Mouse (Mus musculus) ovary, postnatal 36 days (tissue): ENCODE results near the gene Myo6.
A peak's percentile ranks its signal among the peaks of the same experiment; 100 is the strongest.
"Not testable (repeated sequence)": the region's sequence is repeated elsewhere in the genome, so short reads cannot be mapped to it uniquely, and the experiment has no call there.

Experiments
- DNase-seq: peaks from one replicate; pipeline ENCODE4 v3.0.0; 2022; ENCODE audit warnings: low spot score, mixed read lengths

Gene Myo6

DNA sequence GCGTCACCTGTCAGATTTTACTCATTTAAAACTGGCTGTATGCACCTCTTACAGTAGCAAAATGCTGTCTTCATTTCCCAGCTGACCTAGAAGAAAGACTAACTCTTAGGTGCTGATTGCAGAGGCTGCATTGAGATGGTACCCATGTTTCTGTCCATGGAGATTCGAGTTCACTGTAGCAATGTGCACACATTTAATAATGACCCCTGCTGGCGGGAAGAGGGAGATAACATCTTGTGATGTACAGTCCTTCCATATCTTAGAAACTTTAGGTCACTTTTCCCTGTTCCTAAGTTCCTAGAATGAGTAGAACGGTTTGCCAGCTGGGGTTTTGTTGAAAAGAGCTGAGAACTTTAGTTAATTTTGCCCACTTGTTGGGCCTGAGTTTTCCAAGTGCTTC, 138.7 kb downstream of the Myo6 start:
- no peak for DNase-seq

DNA sequence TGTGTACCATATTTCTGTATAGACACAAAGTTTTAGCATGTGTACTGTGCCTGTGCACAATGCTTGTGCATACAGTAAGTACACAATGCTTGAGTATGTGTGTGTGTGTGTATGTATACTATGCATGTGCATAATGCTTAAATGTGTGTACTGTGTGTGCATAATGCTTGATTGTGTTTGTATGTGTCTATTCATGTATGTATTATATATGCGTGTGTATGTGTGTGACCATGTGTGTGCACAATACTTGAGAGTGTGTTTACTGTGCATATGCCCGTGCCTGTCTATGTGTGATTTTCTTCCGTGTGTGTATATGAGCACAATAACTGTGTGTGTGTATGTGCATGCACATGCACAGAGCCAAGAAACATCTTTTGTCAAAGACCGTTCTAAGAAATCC, 141.6 kb downstream of the Myo6 start:
- no peak for DNase-seq

DNA sequence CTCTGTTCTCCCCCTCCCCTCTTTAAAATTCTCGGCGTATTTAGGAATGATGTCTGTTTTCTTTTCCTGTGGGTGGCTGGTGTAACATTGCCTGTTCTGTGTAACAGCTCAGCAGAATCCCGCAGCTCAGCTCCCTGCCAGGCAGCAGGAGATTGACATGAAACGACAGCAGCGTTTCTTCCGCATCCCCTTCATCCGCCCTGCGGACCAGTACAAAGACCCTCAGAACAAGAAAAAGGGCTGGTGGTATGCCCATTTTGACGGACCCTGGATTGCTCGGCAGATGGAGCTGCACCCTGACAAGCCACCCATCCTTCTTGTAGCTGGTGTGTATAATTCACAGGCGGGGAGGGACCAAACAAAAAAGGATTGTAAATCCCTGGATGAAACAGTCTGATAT, 142.0 kb downstream of the Myo6 start:
- no peak for DNase-seq

DNA sequence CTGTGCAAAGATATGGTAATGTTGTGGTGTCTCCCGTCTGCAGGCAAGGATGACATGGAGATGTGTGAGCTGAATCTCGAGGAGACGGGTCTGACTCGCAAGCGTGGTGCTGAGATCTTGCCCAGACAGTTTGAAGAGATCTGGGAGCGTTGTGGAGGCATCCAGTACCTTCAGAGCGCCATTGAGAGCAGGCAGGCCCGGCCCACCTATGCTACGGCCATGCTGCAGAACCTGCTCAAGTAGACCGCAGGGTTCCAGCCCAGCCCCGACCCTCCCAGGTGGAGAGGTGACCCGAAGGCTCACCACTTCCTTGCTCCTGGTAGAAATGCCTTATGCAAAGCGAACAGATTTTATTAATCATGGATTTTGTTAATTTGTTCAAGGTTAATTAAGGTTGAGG, 142.8 kb downstream of the Myo6 start:
- DNase-seq, result peak; percentile 10

DNA sequence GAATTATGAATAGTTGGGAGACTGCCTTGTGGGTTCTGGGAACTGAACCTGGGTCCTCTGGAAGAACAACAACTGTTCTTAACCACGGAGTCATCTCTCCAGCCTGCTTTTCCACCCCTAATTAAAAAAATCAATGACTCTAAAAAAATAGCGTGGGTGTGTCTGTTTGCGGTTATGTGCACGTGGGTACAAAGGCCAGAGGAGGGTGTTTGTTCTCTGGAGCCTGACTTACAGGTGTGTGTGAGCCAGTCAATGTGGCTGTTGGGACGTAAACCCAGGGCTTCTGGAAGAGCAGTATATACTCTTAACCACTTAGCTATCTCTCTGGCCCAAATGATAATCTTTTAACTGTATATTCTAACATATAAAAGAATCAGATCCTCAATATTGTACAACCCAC, 148.8 kb downstream of the Myo6 start:
- DNase-seq, result no peak

DNA sequence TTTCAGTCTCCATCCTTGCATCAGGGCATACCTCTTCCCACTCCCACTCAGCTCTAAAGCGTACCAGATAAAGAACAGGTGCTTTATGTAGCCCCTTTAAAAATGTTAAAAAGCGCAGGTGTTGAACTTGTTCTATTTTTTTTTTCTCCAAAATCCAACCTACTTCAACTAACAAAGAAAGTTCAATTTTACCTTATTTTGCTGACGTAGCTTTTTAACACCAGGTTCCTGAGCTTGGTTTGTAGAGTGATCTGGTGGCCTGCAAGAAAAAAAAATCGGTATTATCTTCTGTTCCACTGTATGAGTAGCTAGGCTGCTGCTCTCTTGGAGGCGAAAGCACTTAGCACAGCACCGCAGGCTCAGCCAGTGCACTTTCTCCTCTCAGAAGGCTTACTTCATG, 151.1 kb downstream of the Myo6 start:
- DNase-seq, result no peak

DNA sequence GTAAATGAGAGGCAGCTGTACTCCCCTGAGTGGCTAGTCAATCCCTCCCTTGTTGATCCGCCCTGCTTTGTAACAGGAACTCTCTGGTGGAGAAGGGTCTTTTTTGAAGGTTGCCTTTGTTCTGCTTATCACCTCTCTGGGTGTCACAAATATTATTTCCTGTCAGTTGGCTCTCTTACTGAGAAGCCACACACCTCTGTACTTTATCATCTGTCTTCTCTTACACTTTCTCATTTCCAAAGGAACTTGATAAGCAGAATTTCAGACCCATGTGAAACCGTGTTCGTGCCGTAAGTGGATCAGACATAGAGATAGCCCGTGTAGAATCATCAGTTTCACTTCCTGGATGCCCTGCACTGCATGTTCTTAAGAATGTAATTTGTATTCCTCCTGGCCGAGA, 153.2 kb downstream of the Myo6 start:
- DNase-seq, result no peak

DNA sequence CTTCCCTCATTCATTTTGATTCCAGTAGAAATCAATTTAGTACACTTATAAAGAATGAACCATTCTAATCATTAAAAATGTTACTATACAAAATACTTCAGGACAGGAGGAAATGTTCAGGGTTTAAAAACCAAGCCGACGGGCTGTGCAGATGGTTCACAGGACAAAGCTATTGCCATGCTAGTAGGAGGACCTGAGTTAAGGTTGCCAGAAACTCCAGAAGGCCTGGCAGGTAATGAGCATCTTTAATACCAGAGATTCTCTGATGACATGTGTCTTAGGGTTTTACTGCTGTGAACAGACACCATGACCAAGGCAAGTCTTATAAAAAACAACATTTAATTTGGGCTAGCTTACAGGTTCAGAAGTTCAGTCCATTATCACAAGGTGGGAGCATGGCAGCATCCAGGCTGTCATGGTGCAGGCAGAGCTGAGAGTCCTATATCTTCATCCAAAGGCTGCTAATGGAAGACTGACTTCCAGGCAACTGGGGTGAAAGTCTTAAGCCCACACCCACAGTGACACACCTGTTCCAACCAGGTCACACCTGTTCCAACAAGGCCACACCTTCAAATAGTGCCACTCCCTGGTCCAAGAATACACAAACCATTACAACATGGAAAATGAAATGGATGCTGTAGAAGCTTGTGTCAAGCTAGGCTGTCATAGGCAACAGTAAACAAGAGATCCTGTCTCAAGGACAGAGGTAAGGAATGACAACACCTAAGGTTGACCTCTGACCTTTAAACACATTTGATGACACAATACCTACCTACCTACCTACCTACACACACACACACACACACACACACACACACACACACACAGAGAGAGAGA, 156.4 kb downstream of the Myo6 start:
- not testable (repeated sequence) for DNase-seq

DNA sequence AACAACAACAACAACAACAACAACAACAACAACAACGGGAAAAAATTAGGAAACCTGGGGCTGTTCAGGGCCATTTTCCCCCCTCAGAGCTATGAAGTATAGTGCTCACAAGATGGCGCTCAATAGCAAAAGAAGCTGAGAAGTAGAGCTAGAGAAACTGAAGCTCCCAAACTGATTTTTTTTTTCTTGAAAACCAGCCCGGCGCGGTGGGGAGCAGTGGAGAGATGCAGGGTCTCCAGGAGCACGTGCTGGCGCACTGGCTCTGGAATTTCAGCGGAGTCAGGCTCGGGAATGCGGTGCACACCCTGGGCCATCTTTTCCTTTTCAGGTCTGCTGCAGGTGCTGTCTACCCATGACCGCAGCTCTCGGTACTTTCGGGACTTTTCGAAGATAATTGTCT, 167.3 kb downstream of the Myo6 start:
- peak; percentile 42 for DNase-seq

DNA sequence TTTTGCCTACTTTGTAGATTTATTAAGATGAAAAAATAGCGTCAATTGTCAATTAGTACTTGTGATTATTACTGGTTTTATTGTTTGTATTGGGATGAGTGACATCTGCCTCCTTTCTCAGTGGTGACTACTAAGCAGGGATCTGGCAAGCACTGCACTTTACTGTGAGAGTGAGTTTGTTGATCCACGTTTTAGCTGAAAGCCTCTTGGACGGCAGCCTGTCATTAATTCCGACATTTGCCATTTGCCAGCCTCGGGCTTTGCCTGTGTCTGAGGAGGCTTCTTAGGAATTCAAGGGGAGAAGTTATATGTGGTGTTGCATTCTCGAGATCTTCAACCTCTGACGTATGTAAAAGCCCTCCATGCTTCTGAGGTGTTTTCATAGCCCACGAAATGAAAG, 168.6 kb downstream of the Myo6 start:
- no peak for DNase-seq

DNA sequence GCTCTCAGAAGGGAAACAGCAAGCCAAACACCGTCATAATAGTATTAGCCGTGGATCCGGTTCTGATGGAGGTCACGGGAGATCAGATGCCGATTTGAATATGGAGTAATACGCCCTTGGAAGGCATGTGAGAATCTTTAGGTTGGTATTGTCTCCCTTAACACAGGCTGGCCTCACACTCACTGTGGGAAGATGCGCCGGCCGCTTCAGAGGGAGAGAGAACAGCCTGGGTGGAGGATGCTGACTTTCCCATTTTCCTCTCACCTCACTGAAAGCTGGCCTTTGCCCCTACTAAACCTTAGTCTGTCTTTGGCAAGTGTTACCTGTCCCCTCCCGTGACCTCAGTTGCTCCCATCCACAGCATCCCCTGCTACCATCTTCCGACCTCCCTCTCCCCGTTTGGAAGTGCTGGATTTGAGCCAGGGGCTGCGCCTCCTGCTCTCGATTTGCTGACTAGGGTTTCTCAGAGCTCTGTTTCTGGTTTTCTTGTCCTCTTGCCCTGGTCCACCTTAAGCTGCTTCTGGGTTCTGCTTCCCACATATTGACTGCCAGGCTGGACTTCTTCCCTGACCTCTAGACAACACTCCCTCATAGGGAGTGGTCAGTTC, 169.3 kb downstream of the Myo6 start:
- no peak for DNase-seq

DNA sequence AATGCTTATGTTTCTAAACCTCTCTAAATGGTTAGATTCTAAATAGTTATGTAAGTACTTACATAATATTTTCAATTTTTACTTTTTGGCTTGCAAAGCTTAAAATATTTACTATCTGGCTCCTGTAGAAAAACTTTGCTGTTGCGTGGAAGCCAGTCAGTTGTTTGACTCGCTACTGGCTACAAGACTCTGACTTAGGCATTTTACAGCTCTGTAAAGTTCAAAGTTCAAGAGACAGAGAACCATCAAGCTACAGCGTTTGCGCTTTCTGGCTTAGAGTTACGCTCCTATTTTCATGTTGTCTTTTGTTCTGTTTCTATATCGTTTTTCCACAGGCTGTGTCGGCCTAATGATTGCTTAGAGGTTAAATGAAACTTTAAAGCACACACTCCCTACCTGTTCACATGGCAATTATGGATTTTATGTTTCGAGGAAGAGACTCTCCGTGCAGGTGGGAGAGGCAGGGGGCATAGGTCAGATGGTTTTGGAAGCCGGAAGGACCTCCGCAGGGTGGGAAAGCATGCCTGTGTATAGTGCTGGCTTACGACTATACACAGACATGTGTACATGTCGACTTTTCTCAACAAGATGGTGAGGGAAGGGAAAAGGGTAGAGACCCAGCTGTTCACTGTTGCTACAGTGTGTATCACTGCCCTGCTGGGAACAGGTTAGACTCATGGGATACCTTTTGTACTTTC, 171.0 kb downstream of the Myo6 start:
- no peak for DNase-seq

DNA sequence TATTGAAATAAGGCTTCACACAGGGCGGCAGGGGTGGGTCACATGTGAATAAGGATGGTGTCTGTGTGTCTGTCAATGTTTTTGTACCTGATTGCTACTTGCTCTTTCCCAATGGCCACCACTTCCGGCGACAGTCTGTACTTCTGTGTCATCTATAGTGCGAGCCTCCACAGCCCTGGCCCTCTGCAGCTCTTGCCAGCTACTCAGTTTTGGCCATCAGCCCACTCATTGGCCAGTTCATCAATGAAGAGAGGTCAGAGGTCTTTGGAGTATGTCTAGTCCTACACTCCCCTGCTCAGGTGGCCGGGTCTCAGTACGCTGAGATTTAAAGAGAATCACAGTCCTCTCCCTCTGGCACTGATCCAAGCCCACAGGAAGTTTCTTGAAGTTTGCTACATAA, 173.2 kb downstream of the Myo6 start:
- no peak for DNase-seq

DNA sequence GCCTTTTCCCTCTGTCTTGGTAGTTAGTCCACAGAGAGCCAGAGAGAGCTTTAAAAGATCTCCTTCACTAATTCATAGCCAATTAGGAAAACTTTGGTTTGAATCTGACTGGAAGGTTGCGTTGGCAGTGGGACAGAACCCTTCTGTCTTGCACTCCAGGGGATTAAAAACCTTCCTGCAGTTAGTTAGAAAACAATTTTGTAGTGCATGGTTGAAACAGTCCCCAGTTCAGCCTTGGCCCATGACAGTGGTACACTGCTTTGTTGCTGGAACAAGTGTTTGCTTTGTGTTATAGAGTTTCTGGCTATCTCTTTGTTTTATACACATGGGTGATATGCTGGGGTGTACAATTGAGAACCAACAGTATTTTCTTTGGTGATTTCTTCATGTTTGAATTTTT, 176.1 kb downstream of the Myo6 start:
- no peak for DNase-seq

DNA sequence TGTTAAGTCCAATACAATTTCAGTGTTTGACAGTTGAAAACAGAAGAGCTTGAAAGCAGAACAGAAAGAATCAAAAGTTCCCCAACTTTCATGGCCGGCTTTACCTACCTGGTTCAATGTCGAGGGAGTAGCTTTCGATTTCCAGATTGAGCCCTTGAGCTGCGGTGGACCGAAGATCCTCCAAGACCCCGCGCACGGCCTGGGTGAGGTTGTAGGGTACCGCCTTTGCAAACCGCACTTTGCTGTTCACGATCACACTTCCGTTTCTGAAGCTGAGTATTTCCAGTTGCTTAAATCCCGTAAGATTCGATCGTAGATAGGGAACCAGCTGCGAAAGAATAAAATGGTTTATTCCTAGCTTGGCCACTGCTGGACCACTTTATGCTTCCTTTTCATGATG, 176.9 kb downstream of the Myo6 start:
- no peak for DNase-seq

DNA sequence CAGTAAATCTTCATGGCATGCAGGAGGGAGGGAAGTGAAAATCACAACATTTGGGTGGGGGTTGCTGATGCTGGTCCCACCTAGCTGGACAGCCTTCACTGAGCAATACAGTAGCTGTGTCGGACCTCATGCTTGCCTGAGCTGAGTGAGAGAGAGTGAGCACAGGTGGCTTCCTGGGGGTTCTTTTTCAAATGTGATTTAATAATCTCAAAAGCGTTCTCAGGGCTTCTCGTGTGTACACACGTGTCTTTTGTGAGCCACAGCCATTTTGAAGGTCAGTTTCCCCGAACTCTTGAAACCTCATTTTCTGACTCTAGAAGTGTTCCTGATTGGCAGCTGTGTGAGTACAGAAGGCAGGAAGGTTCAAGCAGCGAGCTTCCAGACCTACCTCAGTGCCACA, 177.7 kb downstream of the Myo6 start:
- no peak for DNase-seq

DNA sequence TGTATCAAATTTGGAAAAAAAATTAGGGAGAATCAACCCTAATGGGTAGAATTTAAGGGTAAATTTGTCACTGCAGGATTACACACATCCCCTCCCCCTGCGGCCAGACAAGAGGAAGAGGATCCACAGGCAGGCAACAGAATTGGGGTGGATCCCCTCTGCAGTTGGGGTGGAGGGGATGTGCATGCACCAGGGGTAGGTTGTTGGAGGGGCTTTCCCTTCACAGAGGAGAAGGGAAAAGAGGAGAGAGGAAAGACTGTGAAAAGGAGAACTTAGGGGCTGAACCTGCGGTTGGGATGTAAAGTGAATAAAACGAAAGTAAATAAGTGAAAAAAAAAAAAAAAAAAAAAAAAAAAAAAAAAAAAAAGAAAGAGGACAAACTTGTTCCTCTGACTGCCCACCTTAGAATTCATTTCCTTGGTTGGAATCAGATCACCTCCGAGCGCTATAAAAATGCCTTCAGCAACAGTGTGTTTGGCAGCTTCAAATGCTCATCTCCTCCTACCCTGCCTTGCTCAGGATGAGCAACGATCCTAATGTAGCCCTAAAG, 179.7 kb downstream of the Myo6 start:
- no peak for DNase-seq

DNA sequence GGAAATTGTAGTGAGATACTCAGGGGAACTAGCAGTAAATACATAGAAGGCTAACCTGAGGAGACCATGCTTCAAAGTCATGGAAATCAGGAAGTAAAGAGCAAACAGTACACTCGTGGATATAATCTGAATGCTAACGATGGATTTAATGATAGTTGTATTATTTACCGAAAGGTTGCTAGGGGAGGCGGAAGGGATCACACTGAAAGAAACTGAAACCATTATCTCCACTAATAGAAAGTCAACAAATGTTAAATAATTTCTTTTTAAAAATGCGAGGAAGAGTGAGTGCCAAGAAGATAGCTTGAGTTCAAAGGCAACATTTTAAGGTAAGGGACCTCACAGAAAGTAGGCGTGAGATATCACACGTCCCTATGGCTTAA, 186.5 kb downstream of the Myo6 start:
- DNase-seq, result no peak

DNA sequence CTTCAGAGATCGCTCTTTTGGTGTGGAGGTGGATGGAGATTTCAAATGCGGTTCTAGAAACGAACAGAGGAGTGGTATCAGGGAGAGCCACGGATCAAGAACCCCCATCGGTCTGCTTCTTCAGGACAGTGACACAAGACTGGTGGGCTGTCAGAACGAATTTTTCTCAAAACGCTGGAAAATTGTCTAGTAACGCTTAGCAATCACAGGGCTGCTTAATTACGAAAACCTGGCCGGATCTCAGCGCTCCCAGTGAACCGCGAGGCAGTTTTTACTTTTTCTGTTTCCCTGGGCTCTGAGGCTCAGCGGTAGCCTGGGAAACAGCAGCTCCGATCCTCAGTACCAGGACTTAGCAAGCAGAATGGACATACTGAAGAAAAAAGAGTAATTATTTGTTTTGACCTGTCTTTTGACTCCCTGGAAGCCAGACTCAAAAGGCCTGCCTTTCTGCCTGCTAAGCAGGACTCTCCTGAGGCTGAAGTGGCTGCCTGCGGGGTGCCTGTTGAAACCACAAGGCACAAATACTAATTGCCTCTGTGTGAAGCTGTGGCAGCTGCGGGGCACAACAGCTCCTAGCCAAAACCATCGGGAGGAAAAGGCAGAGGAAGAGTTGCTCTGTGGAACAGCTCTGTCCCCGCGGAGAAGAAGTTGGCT, 187.0 kb downstream of the Myo6 start:
- no peak for DNase-seq

DNA sequence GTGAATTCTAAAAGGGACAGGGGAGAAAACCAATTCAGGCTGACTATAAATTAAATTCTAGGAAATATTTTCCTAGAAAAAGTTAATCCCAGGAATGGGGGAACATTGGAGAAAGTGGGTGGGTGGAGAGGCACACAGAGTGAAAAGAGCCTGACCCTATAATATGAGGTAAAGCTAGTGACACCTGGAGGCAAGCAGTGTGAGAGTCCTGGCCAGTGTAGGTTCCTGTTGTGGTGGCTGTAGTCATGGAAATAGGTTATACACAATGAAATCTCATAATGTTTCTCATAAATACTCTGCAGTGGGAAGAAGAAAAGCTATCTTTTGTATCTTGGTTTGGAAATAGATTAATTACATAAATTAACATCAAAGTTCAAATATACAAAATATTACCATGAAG, 195.2 kb downstream of the Myo6 start:
- DNase-seq, result no peak
